Mouse (Mus musculus) hindbrain, embryonic 12.5 days (tissue): ENCODE data around the gene Fam78a. TPM values are rescaled to one million over a fixed set of nuclear protein-coding genes. Genes with fewer than 3 reads are reported as not detected.

Source experiments
- ATAC-seq: fragments of 200-750 bp; cut with Nextera tagmentation; 2 replicates; pipeline ENCODE4 v1.8.0; 2017; ENCODE audit warnings: moderate TSS enrichment; ENCODE audit not compliant: low FRiP score
- H3K27ac ChIP-seq: fragments of 300-500 bp; sonication (generic); 2 replicates; pipeline ENCODE4 v1.5.1; 2016; ENCODE audit warnings: mild to moderate bottlenecking
- H3K27me3 ChIP-seq: fragments of 300-500 bp; sonication (generic); 2 replicates; pipeline ENCODE4 v1.6.1; 2016; ENCODE audit warnings: mild to moderate bottlenecking
- H3K36me3 ChIP-seq: fragments of 300-500 bp; sonication (generic); 2 replicates; pipeline ENCODE4 v1.6.1; 2016; ENCODE audit warnings: mild to moderate bottlenecking
- H3K4me1 ChIP-seq: fragments of 300-500 bp; sonication (generic); 2 replicates; pipeline ENCODE4 v1.6.1; 2016
- H3K4me2 ChIP-seq: fragments of 300-500 bp; sonication (generic); replicated peaks from 2 replicates; pipeline ENCODE4 v1.6.1; 2016; ENCODE audit warnings: mild to moderate bottlenecking
- H3K4me3 ChIP-seq: fragments of 300-500 bp; sonication (generic); 2 replicates; pipeline ENCODE4 v1.5.1; 2016; ENCODE audit warnings: mild to moderate bottlenecking
- H3K9ac ChIP-seq: fragments of 300-500 bp; sonication (generic); 2 replicates; pipeline ENCODE4 v1.6.1; 2016; ENCODE audit warnings: mild to moderate bottlenecking, moderate library complexity
- H3K9me3 ChIP-seq: fragments of 300-500 bp; sonication (generic); replicated peaks from 2 replicates; pipeline ENCODE4 v1.6.1; 2016; ENCODE audit warnings: mild to moderate bottlenecking
- WGBS: fragments of 180-500 bp; shearing (Covaris S2); methylation state at CpG from one replicate; pipeline ENCODE4 v1.1.7; 2016; 5-methylcytosine and 5-hydroxymethylcytosine counted together
- polyA plus RNA-seq: library from polyadenylated mRNA; unstranded; fragments of >200 nt; fragmentation: Nextera tagmentation; extraction: Ambion mirVana; gene quantifications from 2 replicates; pipeline ENCODE4 v1.2.1, GENCODE M21; 2016

Fam78a gene
- 1.8 and 2.4 TPM in 2 replicates for polyA plus RNA-seq

- Histone ChIP-seq H3K9ac (peak within 1 kb of the TSS; percentile 74), H3K4me3 (peak within 1 kb of the TSS; percentile 66), H3K9me3 (no peaks in the 10 kb centered on the region), H3K36me3 (no peaks in the 10 kb centered on the region), H3K4me1 (peaks cover 39% of the 10 kb centered on the region), H3K4me2 (peak within 1 kb of the TSS; percentile 98), H3K27ac (no peak within 1 kb of the TSS), H3K27me3 (peaks cover 85% of the 10 kb centered on the region)
- peak; percentile 70 for ATAC-seq
- WGBS, result under 1% methylated on average over 64 of the region's 68 CpGs
Measured at GRCm38 (mm10) chr2:32084111-32084871, at the start of gene Fam78a. Fam78a (minus strand) TSS chr2:32084857.

GRCm38 (mm10) chr2:32134039-32134438, 49.4 kb upstream of the Fam78a start:
- H3K27me3 ChIP-seq, result no peaks in the 10 kb centered on the region
- H3K4me3 ChIP-seq, result no peak overlapping the region
- no peak overlapping the region for H3K4me2 ChIP-seq
- 5% methylated on average over 2 of the region's 2 CpGs for whole genome bisulfite sequencing
- no peak for ATAC-seq
- H3K9ac ChIP-seq, result no peak overlapping the region
- no peak overlapping the region for H3K27ac ChIP-seq
- no peaks in the 10 kb centered on the region for H3K36me3 ChIP-seq
- peaks cover 16% of the 10 kb centered on the region for H3K4me1 ChIP-seq
- H3K9me3 ChIP-seq, result no peaks in the 10 kb centered on the region

GRCm38 (mm10) chr2:32132567-32132992, 47.9 kb upstream of the Fam78a start:
- no peak for ATAC-seq
- H3K4me3 ChIP-seq, result no peak overlapping the region
- H3K9ac ChIP-seq, result no peak overlapping the region
- H3K27ac ChIP-seq, result peak overlapping the region; percentile 14; the same call in 1 of the 2 replicates
- 0 out of 2 replicates have a peak overlapping the region, but pooled peaks have one; percentile 5 for H3K4me2 ChIP-seq
- H3K4me1 ChIP-seq, result peaks cover 21% of the 10 kb centered on the region
- 2% methylated on average over 12 of the region's 12 CpGs for WGBS
- no peaks in the 10 kb centered on the region for H3K9me3 ChIP-seq
- H3K36me3 ChIP-seq, result no peaks in the 10 kb centered on the region
- H3K27me3 ChIP-seq, result peaks cover 6% of the 10 kb centered on the region; the same call in 1 of the 2 replicates

- Histone ChIP-seq H3K4me2 (no peak overlapping the region), H3K4me1 (peaks cover 16% of the 10 kb centered on the region), H3K9me3 (no peaks in the 10 kb centered on the region), H3K9ac (no peak overlapping the region), H3K27ac (no peak overlapping the region), H3K36me3 (no peaks in the 10 kb centered on the region), H3K27me3 (peaks cover 6% of the 10 kb centered on the region; the same call in 1 of the 2 replicates), H3K4me3 (no peak overlapping the region)
- ATAC-seq, result no peak
- 68% methylated on average over 6 of the region's 6 CpGs for WGBS
Measured at GRCm38 (mm10) chr2:32131866-32132566, 47.4 kb upstream of the Fam78a start.

GRCm38 (mm10) chr2:32131205-32131834, 46.7 kb upstream of the Fam78a start:
- 86% methylated on average over 9 of the region's 9 CpGs for WGBS
- peaks cover 6% of the 10 kb centered on the region; the same call in 1 of the 2 replicates for H3K27me3 ChIP-seq
- no peak for ATAC-seq
- H3K9me3 ChIP-seq, result no peaks in the 10 kb centered on the region
- no peak overlapping the region for H3K9ac ChIP-seq
- H3K36me3 ChIP-seq, result no peaks in the 10 kb centered on the region
- H3K4me2 ChIP-seq, result no peak overlapping the region
- H3K4me1 ChIP-seq, result peaks cover 14% of the 10 kb centered on the region
- no peak overlapping the region for H3K27ac ChIP-seq
- no peak overlapping the region for H3K4me3 ChIP-seq

GRCm38 (mm10) chr2:32130435-32130834, 45.8 kb upstream of the Fam78a start:
- H3K27ac ChIP-seq, result no peak overlapping the region
- peaks cover 14% of the 10 kb centered on the region for H3K4me1 ChIP-seq
- peaks cover 6% of the 10 kb centered on the region; the same call in 1 of the 2 replicates for H3K27me3 ChIP-seq
- no peaks in the 10 kb centered on the region for H3K36me3 ChIP-seq
- H3K4me3 ChIP-seq, result no peak overlapping the region
- WGBS, result 41% methylated on average over 6 of the region's 6 CpGs
- H3K9me3 ChIP-seq, result no peaks in the 10 kb centered on the region
- no peak overlapping the region for H3K4me2 ChIP-seq
- no peak for ATAC-seq
- H3K9ac ChIP-seq, result no peak overlapping the region

- no peak overlapping the region for H3K27ac ChIP-seq
Measured at GRCm38 (mm10) chr2:32129383-32130074, 44.9 kb upstream of the Fam78a start.

GRCm38 (mm10) chr2:32128536-32128841, 43.8 kb upstream of the Fam78a start:
- Histone ChIP-seq H3K9ac (no peak overlapping the region), H3K4me2 (no peak overlapping the region), H3K4me3 (no peak overlapping the region), H3K27me3 (peaks cover 6% of the 10 kb centered on the region; the same call in 1 of the 2 replicates), H3K36me3 (no peaks in the 10 kb centered on the region), H3K4me1 (peaks cover 14% of the 10 kb centered on the region), H3K9me3 (no peaks in the 10 kb centered on the region), H3K27ac (no peak overlapping the region)
- 83% methylated on average over 5 of the region's 5 CpGs for WGBS
- no peak for ATAC-seq

More at GRCm38 (mm10) chr2:32129383-32130074, 44.9 kb upstream of the Fam78a start:
- H3K4me2 ChIP-seq, result no peak overlapping the region
- 57% methylated on average over 11 of the region's 11 CpGs for WGBS
- ATAC-seq, result no peak
- no peak overlapping the region for H3K9ac ChIP-seq
- no peaks in the 10 kb centered on the region for H3K9me3 ChIP-seq
- H3K27me3 ChIP-seq, result peaks cover 6% of the 10 kb centered on the region; the same call in 1 of the 2 replicates
- no peak overlapping the region for H3K4me3 ChIP-seq
- H3K36me3 ChIP-seq, result no peaks in the 10 kb centered on the region
- peaks cover 14% of the 10 kb centered on the region for H3K4me1 ChIP-seq

- Histone ChIP-seq H3K27me3 (peaks cover 6% of the 10 kb centered on the region; the same call in 1 of the 2 replicates), H3K36me3 (no peaks in the 10 kb centered on the region), H3K4me1 (peaks cover 14% of the 10 kb centered on the region), H3K4me3 (no peak overlapping the region), H3K9me3 (no peaks in the 10 kb centered on the region), H3K9ac (no peak overlapping the region), H3K27ac (no peak overlapping the region), H3K4me2 (no peak overlapping the region)
- ATAC-seq, result no peak
- 24% methylated on average over 16 of the region's 16 CpGs for WGBS
Measured at GRCm38 (mm10) chr2:32127653-32128535, 43.2 kb upstream of the Fam78a start.

GRCm38 (mm10) chr2:32121785-32122184, 37.1 kb upstream of the Fam78a start:
- no peak for ATAC-seq
- no peaks in the 10 kb centered on the region for H3K36me3 ChIP-seq
- no peak overlapping the region for H3K9ac ChIP-seq
- H3K4me1 ChIP-seq, result no peaks in the 10 kb centered on the region
- H3K4me3 ChIP-seq, result no peak overlapping the region
- H3K9me3 ChIP-seq, result no peaks in the 10 kb centered on the region
- WGBS, result 89% methylated on average over 2 of the region's 2 CpGs
- H3K4me2 ChIP-seq, result no peak overlapping the region
- H3K27me3 ChIP-seq, result no peaks in the 10 kb centered on the region
- H3K27ac ChIP-seq, result no peak overlapping the region

GRCm38 (mm10) chr2:32121150-32121549, 36.5 kb upstream of the Fam78a start:
- 65% methylated on average over 5 of the region's 5 CpGs for WGBS
- H3K27ac ChIP-seq, result no peak overlapping the region
- no peak overlapping the region for H3K4me3 ChIP-seq
- H3K36me3 ChIP-seq, result no peaks in the 10 kb centered on the region
- no peak overlapping the region for H3K4me2 ChIP-seq
- H3K27me3 ChIP-seq, result no peaks in the 10 kb centered on the region
- no peaks in the 10 kb centered on the region for H3K9me3 ChIP-seq
- no peak overlapping the region for H3K9ac ChIP-seq
- no peaks in the 10 kb centered on the region for H3K4me1 ChIP-seq
- no peak for ATAC-seq
